Mouse (Mus musculus): ENCODE data around the gene Pcp2. TPM values are rescaled to one million over a fixed set of nuclear protein-coding genes. Genes with fewer than 3 reads are reported as not detected.
"Not testable (repeated sequence)": the region's sequence is repeated elsewhere in the genome, so short reads cannot be mapped to it uniquely, and the experiment has no call there.

Gene Pcp2
- polyA plus RNA-seq, 1 experiment, result not detected

- no peak for DNase-seq (ENCODE audit: low read depth, low spot score)
- 37% methylated on average over 5 of the region's 5 CpGs for WGBS
These were observed 1.6 kb upstream of the Pcp2 start for GRCm38 (mm10) chr8:3626971-3627370.

- no peak for DNase-seq (ENCODE audit: low read depth, low spot score)
- 63% methylated on average over 8 of the region's 8 CpGs for WGBS
These were observed 3.2 kb downstream of the Pcp2 start for GRCm38 (mm10) chr8:3622119-3622518.

DNA sequence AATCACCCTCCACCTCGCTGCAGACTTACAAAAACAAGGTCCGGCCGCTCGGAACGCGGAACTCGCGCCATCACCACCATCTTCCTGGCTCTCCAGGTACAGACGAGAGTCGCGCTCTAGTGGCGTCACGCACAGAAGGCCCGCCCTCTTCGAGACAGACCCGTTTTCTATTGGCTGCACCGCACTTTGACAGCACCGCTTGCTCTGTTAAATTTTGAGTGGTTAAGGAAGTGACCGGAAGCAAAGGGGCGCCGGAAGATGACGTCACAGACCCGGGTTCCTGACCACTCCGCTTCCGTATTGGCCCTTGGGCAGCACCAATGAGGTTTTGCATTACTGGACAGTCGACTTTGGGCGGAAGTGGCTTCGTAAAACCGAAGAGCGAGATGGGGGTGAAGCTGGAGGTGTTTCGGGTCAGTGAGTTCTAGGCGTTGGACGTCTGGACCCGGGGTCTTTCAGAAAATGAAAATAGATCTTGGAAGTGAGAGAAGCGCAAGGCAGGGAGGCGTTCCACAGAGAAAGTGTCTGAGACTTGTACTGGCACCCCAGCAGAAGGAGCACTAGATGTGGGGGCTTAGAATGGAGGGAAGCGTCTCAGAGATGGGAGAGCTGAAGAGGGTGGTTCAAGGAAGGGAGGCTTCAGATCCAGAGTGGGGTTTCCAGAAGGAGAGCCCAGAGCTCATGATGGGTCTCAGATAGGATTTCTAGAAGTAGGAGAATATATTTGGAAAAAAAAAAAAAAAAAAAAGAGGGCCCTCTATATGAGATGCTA, 4.0 kb downstream of the Pcp2 start, which contains the start of the genes Xab2 and Pet100:
Xab2 (minus strand) TSS at position 118 of the 772 bp plus-strand sequence.
Pet100 (plus strand) TSS at position 350 of the 772 bp plus-strand sequence.
- DNase-seq (ENCODE audit: low read depth, low spot score), result peak; percentile 99
- WGBS, result under 1% methylated on average over 37 of the region's 37 CpGs

DNA sequence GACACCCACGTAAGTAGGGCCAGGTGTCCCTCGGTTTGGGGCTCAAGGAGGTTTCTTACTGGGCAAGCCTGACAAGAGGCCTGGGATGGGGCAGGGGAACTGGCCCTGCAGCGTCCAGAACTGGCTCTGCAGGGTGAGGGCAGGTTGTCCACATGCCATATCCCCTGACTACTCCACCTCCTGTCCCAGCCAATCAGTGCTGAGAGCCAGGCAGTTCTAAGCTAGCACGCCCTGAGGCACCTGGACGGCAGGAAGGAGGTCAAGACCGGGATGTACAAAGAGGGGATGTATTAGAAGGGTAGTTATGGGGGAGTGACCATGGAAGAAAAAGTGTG, 15.6 kb downstream of the Pcp2 start:
- 64% methylated on average over 6 of the region's 6 CpGs for WGBS
- no peak for DNase-seq (ENCODE audit: low read depth, low spot score)

DNA sequence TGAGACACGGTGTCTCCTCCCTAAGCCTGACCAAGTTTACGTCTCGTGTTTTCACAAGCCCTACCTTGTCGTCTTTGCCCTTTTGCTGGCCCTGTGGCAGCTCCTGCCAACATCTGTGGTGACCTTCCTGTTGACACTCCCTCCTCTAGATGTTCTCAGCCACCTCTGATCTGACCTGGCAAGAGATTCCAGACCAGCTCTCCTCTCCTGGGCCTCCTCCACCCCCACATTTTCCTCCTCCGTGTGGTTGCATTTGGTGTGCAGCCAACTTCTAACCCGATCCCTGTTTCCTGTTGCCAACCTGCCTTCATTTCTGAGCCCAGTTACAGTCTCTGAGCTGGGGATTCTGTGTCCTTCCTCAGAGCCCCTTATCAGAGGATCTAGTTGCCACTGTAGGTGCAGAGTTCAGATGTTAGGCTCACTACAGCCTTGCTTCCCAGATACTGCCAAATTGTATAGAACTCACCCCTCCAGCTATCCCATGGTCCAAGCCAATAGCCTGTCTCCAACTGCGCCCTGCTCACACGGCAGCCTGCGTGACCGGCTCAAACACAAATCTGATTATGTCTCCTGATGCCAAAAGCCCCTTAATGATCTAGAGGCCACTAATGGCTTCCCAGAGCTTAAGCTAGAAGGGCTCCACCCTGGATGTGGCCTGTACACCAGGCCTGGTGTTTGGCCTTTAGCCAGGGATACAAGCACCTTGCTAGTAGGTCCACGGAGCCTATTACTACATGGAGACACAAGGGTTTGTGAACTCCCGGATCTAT, 16.1 kb downstream of the Pcp2 start:
- WGBS, result 55% methylated on average over 12 of the region's 12 CpGs
- no peak for DNase-seq (ENCODE audit: low read depth, low spot score)

DNA sequence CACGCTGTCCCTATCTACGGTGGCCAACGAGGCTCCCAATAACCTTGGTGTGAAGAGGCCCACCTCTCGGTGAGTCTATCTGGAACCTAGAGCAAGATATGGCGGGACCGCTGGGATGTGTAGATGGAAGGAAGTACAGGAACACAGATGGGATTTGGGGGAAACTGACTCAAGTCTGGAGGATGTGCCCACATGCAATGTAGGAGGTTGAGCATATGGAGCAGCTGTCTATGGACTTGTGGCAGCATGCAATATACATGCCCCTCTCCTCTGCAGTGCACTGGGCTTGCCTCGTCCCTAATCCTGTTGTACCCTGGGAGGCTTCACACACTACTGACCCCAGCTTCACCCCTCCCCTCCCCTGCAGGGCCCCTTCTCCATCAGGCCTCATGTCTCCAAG, 17.5 kb downstream of the Pcp2 start:
- WGBS, result 85% methylated on average over 7 of the region's 7 CpGs
- no peak for DNase-seq (ENCODE audit: low read depth, low spot score)

DNA sequence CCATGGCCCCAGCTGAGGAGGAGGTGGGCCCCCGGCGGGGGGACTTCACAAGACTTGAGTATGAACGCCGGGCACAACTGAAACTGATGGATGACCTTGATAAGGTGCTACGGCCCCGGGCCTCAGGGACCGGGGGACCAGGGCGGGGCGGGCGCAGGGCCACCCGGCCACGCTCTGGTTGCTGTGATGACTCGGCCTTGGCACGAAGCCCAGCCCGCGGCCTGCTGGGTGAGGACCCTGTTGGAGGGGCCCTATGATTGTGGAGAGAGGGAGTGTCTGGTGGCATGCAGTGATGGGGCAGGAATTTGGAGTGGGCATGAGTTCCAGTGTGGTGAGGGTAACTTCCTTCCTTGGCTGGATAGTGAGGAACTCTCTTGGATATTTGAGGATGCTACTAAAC, 18.8 kb downstream of the Pcp2 start:
- 47% methylated on average over 16 of the region's 16 CpGs for WGBS
- no peak for DNase-seq (ENCODE audit: low read depth, low spot score)

DNA sequence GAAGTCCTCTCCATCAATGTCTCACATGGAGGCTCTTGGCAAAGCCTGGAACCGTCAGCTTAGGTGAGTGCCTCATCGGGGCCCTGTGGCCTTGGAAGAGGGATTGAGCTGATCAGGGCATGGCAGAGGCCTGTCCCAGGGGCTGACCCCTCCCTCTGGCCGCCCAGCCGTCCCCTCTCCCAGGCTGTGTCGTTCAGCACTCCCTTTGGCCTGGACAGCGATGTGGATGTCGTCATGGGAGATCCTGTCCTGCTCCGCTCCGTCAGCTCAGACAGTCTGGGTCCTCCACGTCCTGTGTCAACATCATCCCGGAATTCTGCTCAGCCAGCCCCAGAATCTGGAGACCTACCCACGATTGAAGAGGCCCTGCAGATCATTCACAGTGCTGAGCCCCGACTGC, 21.9 kb downstream of the Pcp2 start:
- DNase-seq (ENCODE audit: low read depth, low spot score), result no peak
- 80% methylated on average over 13 of the region's 13 CpGs for WGBS

- no peak for DNase-seq (ENCODE audit: low read depth, low spot score)
- 81% methylated on average over 6 of the region's 6 CpGs for WGBS
These were observed 24.9 kb downstream of the Pcp2 start for GRCm38 (mm10) chr8:3600401-3600800.

DNA sequence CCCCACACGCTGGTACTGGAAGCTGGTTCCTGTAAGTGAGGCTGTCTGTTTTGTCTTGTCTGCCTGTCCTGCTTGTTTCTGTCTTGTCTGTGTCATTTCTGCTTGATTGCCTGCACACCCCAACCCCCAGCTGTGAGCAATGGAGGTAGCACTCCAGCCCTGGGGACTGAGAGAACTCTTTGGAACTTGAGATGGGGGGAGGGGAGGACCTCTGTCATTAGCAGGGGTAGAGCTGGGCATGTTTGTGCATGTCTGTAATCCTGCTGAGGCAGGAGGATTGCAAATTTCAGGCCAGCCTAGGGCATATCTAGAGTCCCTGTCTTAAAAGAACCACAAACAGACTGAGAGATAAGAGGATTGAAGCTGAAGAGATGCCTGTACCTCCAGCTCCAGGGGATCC, 26.1 kb downstream of the Pcp2 start:
- WGBS, result 95% methylated on average over 1 of the region's 1 CpGs
- no peak for DNase-seq (ENCODE audit: low read depth, low spot score)

- 73% methylated on average over 3 of the region's 3 CpGs for WGBS
- DNase-seq (ENCODE audit: low read depth, low spot score), result no peak
These were observed 27.3 kb downstream of the Pcp2 start for GRCm38 (mm10) chr8:3598054-3598453.

DNA sequence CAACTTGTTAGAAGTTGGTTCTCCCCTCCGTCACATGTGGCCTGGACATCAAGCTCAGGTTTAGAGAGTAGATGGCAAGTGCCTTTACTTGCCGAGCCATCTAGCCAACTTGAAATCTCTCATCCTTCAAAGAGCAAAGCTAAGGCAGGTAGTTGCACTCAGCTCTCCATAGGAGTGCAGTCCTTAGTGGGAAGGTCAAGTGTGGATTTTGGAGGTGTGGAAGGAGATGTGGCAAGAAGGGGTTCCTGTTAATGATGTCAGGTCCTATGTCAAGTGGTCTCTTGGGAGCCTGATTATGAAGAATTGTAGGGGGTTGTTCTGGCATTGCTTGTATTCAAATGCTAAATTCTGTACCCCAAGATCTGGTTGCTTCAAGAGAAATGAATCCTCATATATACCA, 30.9 kb downstream of the Pcp2 start:
- 76% methylated on average over 2 of the region's 2 CpGs for WGBS
- DNase-seq (ENCODE audit: low read depth, low spot score), result no peak

DNA sequence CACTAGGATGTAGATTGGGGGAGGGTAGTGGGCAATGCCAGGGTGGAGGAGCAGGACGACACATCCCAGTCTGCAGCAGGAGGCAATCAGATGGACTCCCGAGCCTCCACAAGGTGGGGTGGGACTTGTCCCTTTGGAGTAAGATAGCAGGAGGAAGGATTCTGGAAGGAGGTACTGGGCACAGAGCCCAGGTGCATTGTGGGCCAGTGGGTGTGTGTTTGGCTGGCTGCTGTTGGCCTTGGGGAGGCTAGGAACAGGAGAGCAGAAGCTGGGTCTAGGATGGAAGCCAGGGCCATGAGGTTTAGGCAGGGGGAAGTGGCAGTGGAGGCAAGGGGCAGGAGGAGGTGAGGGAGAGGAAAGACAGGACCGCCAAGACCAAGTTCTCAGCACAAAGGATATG, 31.9 kb downstream of the Pcp2 start:
- 40% methylated on average over 3 of the region's 3 CpGs for WGBS
- DNase-seq (ENCODE audit: low read depth, low spot score), result no peak

- DNase-seq (ENCODE audit: low read depth, low spot score), result no peak
- WGBS, result 4% methylated on average over 11 of the region's 11 CpGs
These were observed 37.1 kb downstream of the Pcp2 start for GRCm38 (mm10) chr8:3588258-3588633.

- no peak for DNase-seq (ENCODE audit: low read depth, low spot score)
- WGBS, result 2% methylated on average over 77 of the region's 77 CpGs
These were observed 37.7 kb downstream of the Pcp2 start for GRCm38 (mm10) chr8:3587391-3588257.

- DNase-seq (ENCODE audit: low read depth, low spot score), result no peak
- WGBS, result 8% methylated on average over 7 of the region's 7 CpGs
These were observed 38.4 kb downstream of the Pcp2 start, which contains the start of gene Camsap3 for GRCm38 (mm10) chr8:3586993-3587390. Gene Camsap3, plus strand, starts transcription at chr8:3587293.

GRCm38 (mm10) chr8:3586452-3586851, 38.9 kb downstream of the Pcp2 start:
- DNase-seq (ENCODE audit: low read depth, low spot score), result no peak

GRCm38 (mm10) chr8:3581961-3582360, 43.4 kb downstream of the Pcp2 start:
- DNase-seq (ENCODE audit: low read depth, low spot score), result not testable (repeated sequence)
- WGBS, result 91% methylated on average over 3 of the region's 3 CpGs

More at GRCm38 (mm10) chr8:3586452-3586851, 38.9 kb downstream of the Pcp2 start:
- 90% methylated on average over 2 of the region's 2 CpGs for WGBS

DNA sequence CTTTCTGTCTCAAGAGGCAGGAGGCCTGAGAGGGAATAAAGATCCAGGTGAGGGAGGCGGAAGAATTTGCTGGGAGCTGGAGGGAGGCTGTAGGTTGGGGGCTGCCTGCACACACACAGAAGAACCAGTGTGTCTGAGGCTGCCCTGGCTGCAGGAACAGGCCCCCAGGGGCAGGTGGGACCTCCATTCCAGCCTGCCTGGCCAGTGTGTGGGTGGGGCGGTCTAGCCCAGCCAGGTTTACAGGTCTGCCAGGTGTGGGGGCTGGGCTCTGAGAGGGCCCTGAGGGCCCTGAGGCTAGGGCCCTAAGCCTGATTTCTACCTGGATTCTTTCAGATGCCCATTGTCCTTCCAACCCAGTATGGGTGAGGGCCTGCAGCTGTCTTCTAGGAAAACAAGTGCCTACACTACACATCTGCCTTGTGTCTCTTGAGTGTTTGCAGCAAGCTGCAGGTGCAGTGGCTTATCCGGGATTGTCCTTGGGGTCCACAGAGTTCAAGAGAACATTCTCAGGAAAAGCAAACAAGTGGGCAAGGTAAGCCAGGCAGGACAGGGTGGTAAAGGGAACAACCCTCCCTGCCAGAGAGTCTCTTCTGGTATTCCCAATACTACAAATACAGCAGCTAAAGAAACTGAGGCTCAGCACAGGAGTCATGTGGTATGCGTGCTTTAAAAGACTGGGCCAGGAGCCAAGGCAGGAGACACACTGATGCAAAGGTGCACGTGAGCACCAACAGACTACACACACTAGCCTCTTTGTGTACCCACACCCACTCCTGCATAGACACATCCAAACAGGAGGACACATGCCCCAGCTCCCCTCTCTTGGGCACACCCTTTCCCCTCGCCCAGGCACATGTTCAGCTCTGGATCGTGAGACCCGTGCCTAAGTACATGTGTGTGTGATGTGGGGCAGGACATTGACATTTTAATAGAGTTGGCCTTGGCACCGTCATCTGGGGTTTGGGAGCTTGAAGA, 45.7 kb downstream of the Pcp2 start:
- WGBS, result 50% methylated on average over 9 of the region's 9 CpGs
- no peak for DNase-seq (ENCODE audit: low read depth, low spot score)

All from large intestine, adult 2 months (tissue).